ENCODE assay signal across 9 mouse cellular contexts in the genomic region with DNA sequence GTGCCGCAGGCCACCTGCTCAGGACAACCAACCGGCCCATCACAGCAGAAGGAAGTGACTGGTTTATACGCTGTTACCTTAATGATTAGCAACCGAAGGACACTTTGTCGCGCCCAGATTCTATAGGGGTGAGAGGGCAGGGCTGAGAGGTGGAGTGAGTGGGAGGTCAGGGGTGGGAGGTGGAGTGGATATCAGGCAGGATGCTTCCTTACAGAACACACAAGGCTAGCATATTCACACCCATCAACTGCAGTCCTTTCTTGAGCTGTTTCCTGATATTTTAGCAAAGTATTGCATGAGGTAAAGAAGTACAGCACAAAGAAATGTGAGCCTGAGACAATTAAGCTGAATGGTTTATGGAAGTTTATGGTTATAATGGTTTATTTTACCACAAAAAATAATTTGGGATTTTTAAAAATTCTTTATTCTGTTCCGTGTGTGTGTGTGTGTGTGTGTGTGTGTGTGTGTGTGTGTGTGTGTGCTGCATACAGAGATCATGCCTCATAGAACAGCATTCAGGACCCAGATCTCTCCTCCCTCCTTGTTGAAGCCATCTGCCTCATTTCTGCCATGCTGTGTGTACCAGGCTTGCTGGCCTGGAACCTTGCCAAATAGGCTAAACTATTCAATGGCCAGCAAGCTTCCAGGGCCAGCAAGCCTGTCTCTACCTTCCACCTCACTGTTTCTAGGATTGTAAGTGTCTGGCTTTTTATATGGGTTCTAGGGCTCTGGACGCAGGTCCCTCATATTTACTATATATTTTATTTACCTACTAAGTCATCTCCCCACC.
A peak's percentile ranks its signal among the peaks of the same experiment; 100 is the strongest.
DNase-seq lines count a peak whose midpoint lies in the region; ATAC-seq lines count a peak whose summit lies in the region.
"Had no signal": no experiment of that assay in that cellular context is flagged by ENCODE, and none has a peak within 500 bp of the region (broad histone marks: within the 10 kb centered on the region; RNA-seq: fewer than 3 reads in every experiment).

No protein-coding gene starts in this region.

- no peak for ATAC-seq in hindbrain, embryonic 11.5 days (ENCODE audit: low FRiP score)
- peak; percentile 97 for ATAC-seq in forebrain, embryonic 14.5 days

- H3K27me3 ChIP-seq in hindbrain, embryonic 11.5 days (ENCODE audit: control insufficient read depth, insufficient read depth, low read length): no peaks in the 10 kb centered on the region
- H3K27me3 ChIP-seq in hindbrain, embryonic 10.5 days (ENCODE audit: insufficient read depth, poor library complexity, severe bottlenecking): no peaks in the 10 kb centered on the region
- H3K27me3 ChIP-seq in forebrain, embryonic 14.5 days (replicated peaks; ENCODE audit: control insufficient read depth, insufficient read depth, low read length): no peaks in the 10 kb centered on the region

- DNase-seq in hindbrain, embryonic 11.5 days (ENCODE audit: low spot score): peak; percentile 15
- DNase-seq in hindbrain, embryonic 10.5 days (ENCODE audit: low spot score): no peak
- peak; percentile 80 for DNase-seq in adipocyte (ENCODE audit: low spot score)
- DNase-seq in forebrain, embryonic 14.5 days (ENCODE audit: low spot score): peak; percentile 87
- DNase-seq in layer of hippocampus, adult 9-11 months: peak; percentile 23
- no peak for DNase-seq in urinary bladder, adult 2 months (ENCODE audit: low spot score)
- DNase-seq in gastrocnemius, postnatal 14 days: no peak
- no peak for DNase-seq in ovary, postnatal 36 days (ENCODE audit: low spot score)
- DNase-seq: lung, adult 2 months had no signal

- H3K27ac ChIP-seq in hindbrain, embryonic 11.5 days (ENCODE audit: low read depth, low read length): no peak overlapping the region
- no peak overlapping the region for H3K27ac ChIP-seq in hindbrain, embryonic 10.5 days
- peak overlapping the region; percentile 64; the same call in 1 of the 2 replicates for H3K27ac ChIP-seq in forebrain, embryonic 14.5 days (ENCODE audit: low read depth, low read length)

- no peaks in the 10 kb centered on the region for H3K4me1 ChIP-seq in hindbrain, embryonic 11.5 days (replicated peaks; ENCODE audit: control insufficient read depth, insufficient read depth, low read length)
- no peaks in the 10 kb centered on the region for H3K4me1 ChIP-seq in hindbrain, embryonic 10.5 days (replicated peaks)
- peaks cover 7% of the 10 kb centered on the region for H3K4me1 ChIP-seq in forebrain, embryonic 14.5 days (ENCODE audit: control insufficient read depth, insufficient read depth, low read length)

- H3K9ac ChIP-seq in hindbrain, embryonic 11.5 days (ENCODE audit: low read depth, low read length): no peak overlapping the region
- no peak overlapping the region for H3K9ac ChIP-seq in forebrain, embryonic 14.5 days (ENCODE audit: low read length)

- no peak overlapping the region for H3K4me2 ChIP-seq in hindbrain, embryonic 11.5 days (replicated peaks; ENCODE audit: low read depth, low read length)
- H3K4me2 ChIP-seq in forebrain, embryonic 14.5 days (ENCODE audit: low read length): no peak overlapping the region

- WGBS in hindbrain, embryonic 11.5 days: 86% methylated on average over 8 of the region's 8 CpGs
- 86% methylated on average over 8 of the region's 8 CpGs for WGBS in hindbrain, embryonic 10.5 days
- WGBS in forebrain, embryonic 14.5 days: 74% methylated on average over 8 of the region's 8 CpGs

- H3K36me3 ChIP-seq in hindbrain, embryonic 11.5 days (ENCODE audit: control insufficient read depth, insufficient read depth, low read length): no peaks in the 10 kb centered on the region
- H3K36me3 ChIP-seq in hindbrain, embryonic 10.5 days: no peaks in the 10 kb centered on the region
- no peaks in the 10 kb centered on the region for H3K36me3 ChIP-seq in forebrain, embryonic 14.5 days (ENCODE audit: control insufficient read depth, insufficient read depth, low read length)

- no peak overlapping the region for H3K4me3 ChIP-seq in hindbrain, embryonic 11.5 days (ENCODE audit: low read depth, low read length)
- no peak overlapping the region for H3K4me3 ChIP-seq in hindbrain, embryonic 10.5 days
- H3K4me3 ChIP-seq in forebrain, embryonic 14.5 days (ENCODE audit: low read depth, low read length): no peak overlapping the region

- H3K9me3 ChIP-seq in hindbrain, embryonic 11.5 days (ENCODE audit: control insufficient read depth, low read length): no peaks in the 10 kb centered on the region
- no peaks in the 10 kb centered on the region for H3K9me3 ChIP-seq in hindbrain, embryonic 10.5 days
- no peaks in the 10 kb centered on the region for H3K9me3 ChIP-seq in forebrain, embryonic 14.5 days (replicated peaks; ENCODE audit: control insufficient read depth, low read length)

- intact Hi-C loops in gastrocnemius, postnatal 14 days (cut with DNase I; ENCODE audit: low total_unique reads): no loop called here

Comparison
In these comparisons a context has a peak if more than half of its experiments do, and no peak if none do; other contexts are left out.
1. DNase-seq: peak in hindbrain, embryonic 11.5 days (single experiment), adipocyte (single experiment), forebrain, embryonic 14.5 days (single experiment) and layer of hippocampus, adult 9-11 months (single experiment); none in hindbrain, embryonic 10.5 days (single experiment), urinary bladder, adult 2 months (single experiment), gastrocnemius, postnatal 14 days (single experiment) and ovary, postnatal 36 days (single experiment).